Mouse (Mus musculus) granulocyte monocyte progenitor cell, adult 5-6 weeks (primary cell): ENCODE results near the gene Zdhhc6. TPM values are rescaled to one million over a fixed set of nuclear protein-coding genes. Genes with fewer than 3 reads are reported as not detected.

ENCODE experiments used
- ATAC-seq: replicated peaks from 2 replicates; pipeline ENCODE4 v1.8.0; 2016; ENCODE audit warnings: mild to moderate bottlenecking, moderate TSS enrichment, inconsistent platforms; ENCODE audit not compliant: poor library complexity, severe bottlenecking
- total RNA-seq, 2 experiments: library from RNA; stranded (forward) in 1 of 2; stranded (reverse) in 1 of 2; fragments of 200-712, 200-1000 nt in 1 of 2; fragments of >200 nt in 1 of 2; fragmentation: Nextera tagmentation in 1 of 2; gene quantifications; 2 replicates each; pipeline ENCODE4 v1.2.3; 2014 to 2017

Zdhhc6 gene
- total RNA-seq, 2 experiments from 2014 or later: 58.5 to 67.3 TPM

- no peak for ATAC-seq
These were observed 89.2 kb downstream of the Zdhhc6 start for GRCm38 (mm10) chr19:55226621-55227020.

- no peak for ATAC-seq
These were observed 93.6 kb downstream of the Zdhhc6 start for GRCm38 (mm10) chr19:55222268-55222667.

Other genes with a start within 250 kb of the Zdhhc6 start
- 7.7 and 11.0 TPM in 2 replicates for gene Gpam, start 188.8 kb downstream of the Zdhhc6 start, total RNA-seq (2014; fragmentation: Nextera tagmentation)
- 9.0 and 10.7 TPM in 2 replicates for gene Gpam, start 188.8 kb downstream of the Zdhhc6 start, total RNA-seq (2017)
- gene Tectb, start 135.3 kb downstream of the Zdhhc6 start, total RNA-seq (2014; fragmentation: Nextera tagmentation): not detected in 2 replicates
- not detected in 2 replicates for gene Tectb, start 135.3 kb downstream of the Zdhhc6 start, total RNA-seq (2017)
- not detected in 2 replicates for gene Gucy2g, start 74.8 kb downstream of the Zdhhc6 start, total RNA-seq (2014; fragmentation: Nextera tagmentation)
- gene Gucy2g, start 74.8 kb downstream of the Zdhhc6 start, total RNA-seq (2017): not detected in 2 replicates
- gene Acsl5, start 64.1 kb downstream of the Zdhhc6 start, total RNA-seq (2014; fragmentation: Nextera tagmentation): 68.6 and 120 TPM in 2 replicates
- 127 and 204 TPM in 2 replicates for gene Acsl5, start 64.1 kb downstream of the Zdhhc6 start, total RNA-seq (2017)
- gene Vti1a, start 263 bp upstream of the Zdhhc6 start, total RNA-seq (2014; fragmentation: Nextera tagmentation): 30.8 and 34.4 TPM in 2 replicates
- gene Vti1a, start 263 bp upstream of the Zdhhc6 start, total RNA-seq (2017): 29.7 and 31.2 TPM in 2 replicates